Mouse (Mus musculus) lung, embryonic 16.5 days (tissue): ENCODE data around the gene Gm10053. TPM values are rescaled to one million over a fixed set of nuclear protein-coding genes. Genes with fewer than 3 reads are reported as not detected.
"Not testable (repeated sequence)": the region's sequence is repeated elsewhere in the genome, so short reads cannot be mapped to it uniquely, and the experiment has no call there.

ENCODE experiments used
- ATAC-seq: fragments of 200-750 bp; cut with Nextera tagmentation; 2 replicates; pipeline ENCODE4 v1.8.0; 2017; ENCODE audit warnings: low read depth, mild to moderate bottlenecking, moderate library complexity
- H3K27ac ChIP-seq: fragments of 300-500 bp; sonication (generic); 2 replicates; pipeline ENCODE4 v1.5.1; 2014; ENCODE audit warnings: mild to moderate bottlenecking, control low read depth, low read length
- H3K27me3 ChIP-seq: fragments of 300-500 bp; sonication (generic); 2 replicates; pipeline ENCODE4 v1.6.1; 2014; ENCODE audit warnings: low read depth, low read length, mixed read lengths; ENCODE audit not compliant: control insufficient read depth, insufficient read depth
- H3K36me3 ChIP-seq: fragments of 300-500 bp; sonication (generic); 2 replicates; pipeline ENCODE4 v1.6.1; 2014; ENCODE audit warnings: low read length; ENCODE audit not compliant: control insufficient read depth, insufficient read depth
- H3K4me1 ChIP-seq: fragments of 300-500 bp; sonication (generic); replicated peaks from 2 replicates; pipeline ENCODE4 v1.6.1; 2014; ENCODE audit warnings: low read length, mixed read lengths; ENCODE audit not compliant: control insufficient read depth, insufficient read depth
- H3K4me2 ChIP-seq: fragments of 300-500 bp; sonication (generic); 2 replicates; pipeline ENCODE4 v1.6.1; 2014; ENCODE audit warnings: low read depth, low read length, control low read depth
- H3K4me3 ChIP-seq: fragments of 300-500 bp; sonication (generic); 2 replicates; pipeline ENCODE4 v1.5.1; 2014; ENCODE audit warnings: mild to moderate bottlenecking, low read length, control low read depth
- H3K9ac ChIP-seq: fragments of 300-500 bp; sonication (generic); 2 replicates; pipeline ENCODE4 v1.6.1; 2014; ENCODE audit warnings: low read length, control low read depth
- H3K9me3 ChIP-seq: fragments of 300-500 bp; sonication (generic); 2 replicates; pipeline ENCODE4 v1.6.1; 2016; ENCODE audit warnings: low read length; ENCODE audit not compliant: control insufficient read depth
- WGBS: fragments of 180-500 bp; shearing (Covaris S2); extraction: QIAGEN DNeasy Blood & Tissue Kit; methylation state at CpG from one replicate; pipeline ENCODE4 v1.1.7; 2014; 5-methylcytosine and 5-hydroxymethylcytosine counted together
- polyA plus RNA-seq: library from polyadenylated mRNA; unstranded; fragments of >200 nt; fragmentation: Nextera tagmentation; extraction: Ambion mirVana; gene quantifications from 2 replicates; pipeline ENCODE4 v1.2.1, GENCODE M21; 2015

The Gm10053 gene
- polyA plus RNA-seq, result 175 and 190 TPM in 2 replicates

- not testable (repeated sequence) for H3K27me3 ChIP-seq, H3K9me3 ChIP-seq, ATAC-seq, H3K9ac ChIP-seq, H3K4me2 ChIP-seq, H3K36me3 ChIP-seq, H3K4me1 ChIP-seq, H3K4me3 ChIP-seq, H3K27ac ChIP-seq
- WGBS, result 63% methylated on average over 23 of the region's 26 CpGs
These were observed at the start of gene Gm10053 for GRCm38 (mm10) chr19:24875129-24875870. TSS of gene Gm10053 (plus strand) at chr19:24875686.

- no peak overlapping the region for H3K9ac ChIP-seq
- no peak for ATAC-seq
- peaks cover 11% of the 10 kb centered on the region for H3K4me1 ChIP-seq
- no peak overlapping the region for H3K27ac ChIP-seq
- no peak overlapping the region for H3K4me2 ChIP-seq
- H3K9me3 ChIP-seq, result no peaks in the 10 kb centered on the region
- WGBS, result 53% methylated on average over 3 of the region's 3 CpGs
- H3K36me3 ChIP-seq, result 0 out of 2 replicates have a peak, but pooled peaks cover 2% of the 10 kb centered on the region
- H3K4me3 ChIP-seq, result no peak overlapping the region
- H3K27me3 ChIP-seq, result no peaks in the 10 kb centered on the region
These were observed 33.4 kb upstream of the Gm10053 start for GRCm38 (mm10) chr19:24842080-24842479.

DNA sequence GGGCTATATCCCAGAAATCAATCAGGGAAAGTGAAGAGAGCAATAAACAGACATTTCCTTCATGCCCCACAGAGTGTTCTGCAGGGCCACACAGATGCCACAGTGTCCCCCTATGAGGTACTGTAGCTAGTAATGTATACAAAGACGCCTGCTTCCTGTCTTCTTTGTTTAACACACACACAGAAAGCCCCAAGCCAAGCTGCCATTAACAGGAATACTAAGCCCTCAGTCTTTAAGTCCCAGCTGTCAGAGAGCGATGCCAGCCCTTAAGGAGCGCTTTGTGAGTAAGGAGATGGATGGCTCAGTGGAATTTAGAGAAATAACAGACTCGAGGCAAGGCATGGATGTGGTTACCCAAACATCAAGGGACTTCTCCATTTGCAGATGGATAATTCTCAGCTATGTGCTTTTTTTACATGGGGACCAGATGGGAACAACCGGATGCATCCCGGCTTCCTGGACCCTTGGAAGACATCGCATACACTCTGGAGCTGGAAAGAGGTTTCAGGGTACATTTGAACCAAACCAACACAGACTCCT is 30.4 kb upstream of the Gm10053 start:
- Histone ChIP-seq H3K9ac (no peak overlapping the region), H3K36me3 (0 out of 2 replicates have a peak, but pooled peaks cover 2% of the 10 kb centered on the region), H3K27ac (0 out of 2 replicates have a peak overlapping the region, but pooled peaks have one; percentile 33), H3K4me1 (peaks cover 15% of the 10 kb centered on the region), H3K4me3 (no peak overlapping the region), H3K9me3 (no peaks in the 10 kb centered on the region), H3K27me3 (no peaks in the 10 kb centered on the region), H3K4me2 (peak overlapping the region; percentile 21; the same call in 1 of the 2 replicates)
- peak; percentile 87 for ATAC-seq
- WGBS, result 21% methylated on average over 7 of the region's 7 CpGs

DNA sequence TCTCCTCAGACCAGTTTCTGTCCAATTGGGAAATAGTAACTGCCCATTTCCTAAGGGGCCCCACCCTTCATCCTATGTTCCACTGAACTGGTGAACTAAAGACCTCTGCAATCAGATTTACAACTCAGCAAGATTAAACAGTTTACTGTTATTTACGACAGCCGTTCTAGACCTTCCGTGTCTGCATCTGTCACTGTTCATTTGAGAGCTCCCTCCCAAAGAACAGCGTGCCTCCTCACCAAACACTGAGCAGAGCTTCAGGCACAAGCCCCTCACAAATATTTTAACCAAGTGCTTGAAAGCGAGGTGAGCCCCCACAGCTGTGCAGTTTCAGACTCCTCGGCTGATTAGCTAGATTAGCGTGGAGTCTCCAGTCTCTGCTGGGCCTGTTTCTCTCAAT is 27.1 kb upstream of the Gm10053 start:
- no peaks in the 10 kb centered on the region for H3K27me3 ChIP-seq
- no peaks in the 10 kb centered on the region for H3K9me3 ChIP-seq
- no peak for ATAC-seq
- no peak overlapping the region for H3K27ac ChIP-seq
- H3K4me3 ChIP-seq, result no peak overlapping the region
- no peak overlapping the region for H3K9ac ChIP-seq
- H3K4me2 ChIP-seq, result no peak overlapping the region
- WGBS, result 41% methylated on average over 7 of the region's 7 CpGs
- peaks cover 28% of the 10 kb centered on the region for H3K4me1 ChIP-seq
- no peaks in the 10 kb centered on the region for H3K36me3 ChIP-seq

DNA sequence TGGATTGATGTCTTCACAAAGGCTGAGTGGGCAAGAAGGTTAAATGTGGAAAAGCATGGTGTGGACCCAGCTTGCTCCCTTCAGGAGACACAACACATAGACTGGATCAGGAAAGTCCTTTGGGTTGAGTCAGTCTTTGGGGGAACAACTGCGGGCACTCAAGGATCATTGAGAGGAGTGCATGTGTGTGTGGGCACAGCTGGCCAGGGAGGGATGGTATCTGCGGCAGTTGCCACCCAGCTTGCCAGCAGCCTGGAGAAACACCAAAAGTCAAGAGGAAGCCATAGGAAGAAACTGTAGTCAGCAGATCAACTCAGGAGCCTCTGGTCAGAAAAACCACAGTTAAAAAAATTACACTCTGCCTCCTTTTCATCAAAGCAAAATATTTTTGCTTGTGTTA is 26.6 kb upstream of the Gm10053 start:
- H3K27ac ChIP-seq, result no peak overlapping the region
- H3K36me3 ChIP-seq, result no peaks in the 10 kb centered on the region
- no peak overlapping the region for H3K4me3 ChIP-seq
- no peaks in the 10 kb centered on the region for H3K9me3 ChIP-seq
- ATAC-seq, result no peak
- H3K4me2 ChIP-seq, result no peak overlapping the region
- no peaks in the 10 kb centered on the region for H3K27me3 ChIP-seq
- no peak overlapping the region for H3K9ac ChIP-seq
- 79% methylated on average over 2 of the region's 2 CpGs for WGBS
- H3K4me1 ChIP-seq, result peaks cover 28% of the 10 kb centered on the region

DNA sequence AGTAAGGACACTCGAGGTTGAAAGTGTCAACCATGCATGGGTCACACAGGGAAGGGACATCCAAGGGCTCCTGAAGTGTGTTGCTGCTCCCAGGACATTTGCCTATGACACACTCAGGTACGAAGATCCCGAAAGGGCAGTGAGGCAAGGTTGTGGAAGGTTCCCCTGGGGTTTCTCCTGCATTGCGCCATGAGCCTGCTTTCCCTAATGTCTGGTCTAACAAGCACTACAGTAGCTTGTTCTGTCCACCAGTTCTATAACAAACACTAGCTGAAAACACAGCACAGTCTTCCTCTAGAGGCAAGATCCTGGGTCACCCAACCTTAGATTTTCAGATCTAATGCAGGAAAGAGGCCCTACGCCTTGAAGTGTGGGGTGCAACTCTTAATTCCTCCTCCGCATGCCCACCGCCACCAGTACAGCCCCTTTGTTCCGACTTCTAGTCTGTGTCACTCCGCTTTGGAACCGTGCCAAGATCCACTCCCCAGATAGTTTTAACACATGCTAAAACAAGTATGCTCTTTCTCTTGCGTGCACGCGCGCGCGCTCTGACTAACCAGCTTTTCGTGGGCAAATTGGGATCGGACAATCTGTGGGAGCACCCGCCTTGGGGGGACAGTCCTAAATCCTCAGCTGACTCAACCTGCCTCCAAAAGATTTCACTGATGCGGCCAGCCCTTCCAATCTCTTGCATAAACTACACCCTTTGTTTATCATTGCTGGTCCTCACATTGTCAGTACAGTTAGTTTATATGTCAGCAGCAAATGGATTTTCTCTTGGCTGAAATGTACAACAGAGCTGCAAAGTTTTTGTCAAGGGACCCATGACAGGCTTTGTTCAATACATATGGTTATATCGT is 23.8 kb upstream of the Gm10053 start:
- peaks cover 17% of the 10 kb centered on the region for H3K4me1 ChIP-seq
- peak; percentile 78 for ATAC-seq
- H3K27ac ChIP-seq, result peak overlapping the region; percentile 63
- no peaks in the 10 kb centered on the region for H3K9me3 ChIP-seq
- peak overlapping the region; percentile 29 for H3K4me3 ChIP-seq
- peak overlapping the region; percentile 57 for H3K4me2 ChIP-seq
- no peaks in the 10 kb centered on the region for H3K27me3 ChIP-seq
- H3K9ac ChIP-seq, result peak overlapping the region; percentile 20; the same call in 1 of the 2 replicates
- no peaks in the 10 kb centered on the region for H3K36me3 ChIP-seq
- 44% methylated on average over 21 of the region's 21 CpGs for WGBS

DNA sequence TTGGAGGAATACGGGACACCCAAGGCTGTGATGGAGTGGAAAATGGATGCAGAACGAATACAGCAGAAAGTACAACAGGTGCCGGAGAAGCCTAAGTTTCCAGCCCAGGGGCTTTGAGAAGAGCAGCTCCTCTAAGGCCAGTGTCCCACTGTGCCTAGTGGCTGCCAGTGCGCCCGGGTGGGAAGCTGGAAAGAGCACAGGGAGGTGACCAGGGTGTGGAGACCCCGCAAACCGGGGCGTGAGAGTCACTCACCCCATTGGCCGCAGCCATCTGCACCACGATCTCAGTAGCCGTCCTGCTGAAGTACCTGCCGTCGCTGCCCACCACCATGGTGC is 14.2 kb upstream of the Gm10053 start:
- Histone ChIP-seq H3K9me3 (no peaks in the 10 kb centered on the region), H3K27me3 (peaks cover 3% of the 10 kb centered on the region; the same call in 1 of the 2 replicates), H3K4me2 (peak overlapping the region; percentile 90), H3K9ac (peak overlapping the region; percentile 69), H3K36me3 (no peaks in the 10 kb centered on the region), H3K27ac (no peak overlapping the region), H3K4me1 (peaks cover 7% of the 10 kb centered on the region; the same call in 1 of the 2 replicates), H3K4me3 (peak overlapping the region; percentile 62)
- WGBS, result 20% methylated on average over 12 of the region's 13 CpGs
- peak; percentile 44 for ATAC-seq

DNA sequence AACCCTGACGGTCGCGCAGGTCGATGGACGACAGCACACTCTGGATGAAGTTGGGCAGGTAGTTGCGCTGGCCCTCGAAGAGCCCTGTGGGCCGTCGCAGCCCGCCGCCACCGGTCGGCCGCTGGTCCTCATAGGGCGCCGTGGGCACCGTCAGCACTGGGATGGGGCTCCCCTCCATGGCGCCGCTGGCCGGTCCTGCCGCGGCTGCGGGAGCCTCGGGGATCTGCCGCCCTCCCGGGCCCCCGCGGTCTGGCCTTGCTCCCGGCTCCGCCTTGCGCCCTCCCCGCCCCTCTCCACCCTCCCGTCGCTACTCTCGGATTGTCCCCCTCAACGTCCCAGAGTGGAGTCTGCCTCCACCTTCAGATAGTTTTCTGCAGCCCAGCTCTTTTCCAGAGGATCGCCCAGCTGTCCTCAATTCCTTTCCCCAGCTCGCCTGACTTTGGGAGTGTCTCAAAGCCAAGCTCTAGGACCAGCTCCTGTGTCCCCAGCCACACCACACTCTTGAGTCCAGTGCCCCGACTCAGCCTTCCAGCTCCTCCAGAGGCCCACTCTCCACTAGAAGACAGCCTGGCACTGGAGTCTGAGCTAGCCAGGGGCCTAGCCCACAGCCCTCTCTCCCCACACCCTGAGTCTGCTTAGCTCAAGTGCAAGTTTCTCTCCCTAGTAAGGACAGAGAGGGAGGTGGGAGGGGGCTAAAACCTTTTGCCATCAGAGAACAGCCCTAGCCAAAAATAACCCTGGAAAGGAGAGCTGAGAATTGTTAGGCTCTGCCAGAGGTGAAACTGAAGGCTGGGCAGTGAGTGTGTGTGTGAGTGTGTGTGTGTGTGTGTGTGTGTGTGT is 13.7 kb upstream of the Gm10053 start, which contains the start of gene Pgm5:
Pgm5 (minus strand) TSS at position 244 of the 840 bp plus-strand sequence.
- Histone ChIP-seq H3K9ac (peak within 1 kb of the TSS; percentile 69), H3K9me3 (no peaks in the 10 kb centered on the region), H3K27ac (peak within 1 kb of the TSS; percentile 43; the same call in 1 of the 2 replicates), H3K4me1 (peaks cover 7% of the 10 kb centered on the region; the same call in 1 of the 2 replicates), H3K27me3 (peaks cover 3% of the 10 kb centered on the region; the same call in 1 of the 2 replicates), H3K36me3 (no peaks in the 10 kb centered on the region), H3K4me3 (peak within 1 kb of the TSS; percentile 62), H3K4me2 (peak within 1 kb of the TSS; percentile 90)
- ATAC-seq, result peak; percentile 90
- WGBS, result under 1% methylated on average over 24 of the region's 39 CpGs
